Mouse (Mus musculus): ENCODE data around the gene Slc39a11. TPM values are rescaled to one million over a fixed set of nuclear protein-coding genes. Genes with fewer than 3 reads are reported as not detected.
"Not testable (repeated sequence)": the region's sequence is repeated elsewhere in the genome, so short reads cannot be mapped to it uniquely, and the experiment has no call there.

The Slc39a11 gene
- total RNA-seq, 2 experiments from 2014 or later, result 4.7 to 5.4 TPM

DNA sequence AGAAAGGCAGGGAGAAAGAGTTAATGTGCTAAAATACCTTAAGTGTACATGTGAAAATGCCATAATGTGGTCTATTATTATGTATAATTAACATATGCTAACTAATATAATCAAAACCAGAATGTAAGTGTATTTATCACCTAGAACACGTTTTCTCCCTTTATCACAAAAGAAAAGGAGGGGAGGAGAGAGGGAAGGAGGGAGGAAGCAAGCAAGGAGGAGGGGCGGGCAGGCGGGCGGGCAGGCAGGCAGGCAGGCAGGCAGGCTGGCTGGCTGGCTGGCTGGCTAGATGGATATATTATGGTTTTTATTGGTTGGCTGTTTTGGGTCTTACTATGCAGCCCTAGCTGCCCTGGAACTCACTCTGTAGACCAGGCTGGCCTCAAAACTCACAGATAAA, 19.8 kb upstream of the Slc39a11 start:
- ATAC-seq (replicated peaks; ENCODE audit: low FRiP score, poor library complexity, severe bottlenecking), result no peak

DNA sequence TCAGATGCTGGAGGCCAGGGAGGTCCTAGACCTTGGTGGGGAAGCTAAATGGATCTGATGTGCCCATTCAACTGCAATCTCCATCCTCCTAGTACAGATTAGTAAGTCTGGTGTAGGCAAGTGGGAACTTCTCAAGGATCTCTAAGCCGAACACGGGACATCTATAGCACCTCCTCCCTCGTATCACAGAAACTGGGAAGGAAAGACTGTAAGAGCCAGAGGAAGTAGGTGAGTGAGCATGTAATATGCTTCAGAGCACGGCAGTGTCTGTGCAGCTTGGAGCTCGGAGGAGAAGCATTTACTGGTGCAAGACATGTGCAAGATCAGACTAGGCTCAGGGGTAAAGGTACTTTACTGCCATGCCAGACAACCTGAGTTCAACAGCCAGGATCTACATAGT, 19.0 kb upstream of the Slc39a11 start:
- ATAC-seq (replicated peaks; ENCODE audit: low FRiP score, poor library complexity, severe bottlenecking), result no peak

- ATAC-seq (replicated peaks; ENCODE audit: low FRiP score, poor library complexity, severe bottlenecking), result no peak
Observed at GRCm38 (mm10) chr11:113667704-113668103, 17.8 kb upstream of the Slc39a11 start.

GRCm38 (mm10) chr11:113667122-113667521, 17.2 kb upstream of the Slc39a11 start:
- no peak for ATAC-seq (replicated peaks; ENCODE audit: low FRiP score, poor library complexity, severe bottlenecking)

DNA sequence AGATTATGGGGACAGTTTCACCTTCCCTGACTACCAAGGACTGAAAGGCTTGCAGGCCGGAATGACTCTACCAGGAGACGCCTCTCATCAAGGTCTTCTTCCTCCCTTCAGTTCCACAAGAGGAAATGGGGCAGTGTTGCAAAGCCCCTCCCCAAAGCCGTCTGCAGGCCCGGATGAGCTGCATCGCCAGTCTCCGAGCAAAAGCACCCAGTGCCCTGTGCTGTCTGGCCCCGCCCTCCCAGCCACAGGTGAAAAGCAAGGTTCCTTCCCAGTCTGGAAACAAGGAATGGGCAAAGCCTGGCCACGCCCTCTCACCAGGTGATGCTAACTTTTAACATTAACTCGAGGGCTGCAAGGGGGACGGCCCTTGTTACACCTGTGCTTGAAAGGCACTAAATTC, 16.8 kb upstream of the Slc39a11 start:
- ATAC-seq (replicated peaks; ENCODE audit: low FRiP score, poor library complexity, severe bottlenecking), result peak; percentile 48

DNA sequence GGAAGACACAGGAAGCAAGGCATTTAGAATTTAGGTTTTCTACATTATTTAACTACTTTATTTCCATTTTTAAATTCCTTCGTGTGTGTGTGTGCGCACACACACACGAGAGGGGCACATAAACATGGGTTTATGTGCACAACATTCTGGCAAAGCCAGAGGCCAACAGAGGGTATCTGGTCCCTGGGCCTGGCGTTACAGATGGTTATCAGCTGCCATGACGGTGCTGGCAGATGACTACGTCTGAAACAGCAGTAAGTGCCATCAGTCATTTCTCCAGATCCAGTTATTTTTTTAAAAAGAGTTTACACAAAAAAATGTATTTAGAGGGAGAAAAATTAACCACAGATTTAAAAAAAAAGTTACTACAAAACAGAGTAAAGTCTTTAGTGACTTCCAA, 16.3 kb upstream of the Slc39a11 start:
- ATAC-seq (replicated peaks; ENCODE audit: low FRiP score, poor library complexity, severe bottlenecking), result 0 out of 2 replicates have a peak, but pooled peaks have one; percentile 49

GRCm38 (mm10) chr11:113664279-113664678, 14.4 kb upstream of the Slc39a11 start:
- no peak for ATAC-seq (replicated peaks; ENCODE audit: low FRiP score, poor library complexity, severe bottlenecking)

DNA sequence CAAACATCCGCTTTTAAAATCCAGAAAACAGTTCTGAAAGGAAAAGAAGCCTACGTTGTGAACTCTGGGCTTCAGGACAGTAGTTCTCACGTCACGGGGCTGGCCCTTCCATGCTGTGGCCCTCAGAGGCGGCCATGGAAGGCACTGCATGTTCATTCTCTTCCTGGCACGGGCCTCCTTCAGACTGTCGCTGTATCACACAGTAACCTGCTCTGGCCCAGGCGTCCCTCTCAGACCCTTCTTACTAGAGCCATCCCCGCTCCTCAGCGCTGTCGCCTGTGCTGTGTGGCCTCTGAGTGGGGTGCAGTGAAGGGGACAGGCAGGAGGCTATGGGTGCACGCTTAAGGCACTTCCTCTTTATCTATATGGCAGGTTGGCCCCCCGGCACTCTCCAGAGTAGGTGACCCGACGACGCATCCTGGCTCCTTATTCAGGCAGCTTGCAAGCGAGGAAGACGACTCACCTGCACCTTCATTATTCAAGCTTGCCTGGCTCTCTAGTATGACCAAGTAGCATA, 12.0 kb upstream of the Slc39a11 start:
- no peak for ATAC-seq (replicated peaks; ENCODE audit: low FRiP score, poor library complexity, severe bottlenecking)

DNA sequence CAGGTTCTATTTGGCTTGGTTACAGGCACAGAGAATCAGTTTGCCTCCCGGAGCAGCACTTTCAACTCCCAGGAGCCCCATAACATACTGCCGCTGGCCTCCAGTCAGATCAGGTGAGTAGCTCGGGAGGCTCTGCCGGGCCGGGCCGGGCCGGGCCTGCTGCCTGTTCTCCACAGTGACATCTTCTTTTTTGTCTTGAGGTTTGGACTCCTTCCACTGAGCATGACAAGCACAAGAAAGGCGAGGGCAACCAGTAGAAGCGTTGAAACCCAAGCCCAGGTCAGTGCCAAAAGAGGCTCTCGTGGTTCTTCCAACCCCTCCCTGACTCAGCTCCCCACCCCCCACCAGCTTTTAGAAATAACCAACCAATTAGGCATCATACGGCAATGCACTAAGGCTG, 11.1 kb upstream of the Slc39a11 start:
- ATAC-seq (replicated peaks; ENCODE audit: low FRiP score, poor library complexity, severe bottlenecking), result no peak

- ATAC-seq (replicated peaks; ENCODE audit: low FRiP score, poor library complexity, severe bottlenecking), result not testable (repeated sequence)
Observed at GRCm38 (mm10) chr11:113660213-113660612, 10.3 kb upstream of the Slc39a11 start.

DNA sequence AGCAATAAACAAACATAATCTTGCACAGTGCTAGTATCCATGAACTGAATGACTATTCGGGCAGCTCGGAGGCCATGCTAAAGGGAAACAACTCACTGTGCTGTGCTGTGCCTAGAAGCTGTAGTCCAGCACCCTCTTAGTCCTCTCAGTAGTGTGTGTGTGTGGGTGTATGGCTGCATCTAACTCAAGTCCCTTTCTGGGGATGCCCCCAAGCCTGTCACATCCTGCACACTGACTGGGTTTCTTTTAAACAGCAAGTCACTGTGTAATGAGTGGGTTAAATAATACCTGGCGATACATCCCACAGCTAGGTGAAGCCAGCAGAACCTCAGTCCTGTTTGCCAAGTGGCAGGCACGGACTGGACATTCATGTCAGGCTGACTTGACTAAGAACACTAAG, 8.9 kb upstream of the Slc39a11 start:
- no peak for ATAC-seq (replicated peaks; ENCODE audit: low FRiP score, poor library complexity, severe bottlenecking)

DNA sequence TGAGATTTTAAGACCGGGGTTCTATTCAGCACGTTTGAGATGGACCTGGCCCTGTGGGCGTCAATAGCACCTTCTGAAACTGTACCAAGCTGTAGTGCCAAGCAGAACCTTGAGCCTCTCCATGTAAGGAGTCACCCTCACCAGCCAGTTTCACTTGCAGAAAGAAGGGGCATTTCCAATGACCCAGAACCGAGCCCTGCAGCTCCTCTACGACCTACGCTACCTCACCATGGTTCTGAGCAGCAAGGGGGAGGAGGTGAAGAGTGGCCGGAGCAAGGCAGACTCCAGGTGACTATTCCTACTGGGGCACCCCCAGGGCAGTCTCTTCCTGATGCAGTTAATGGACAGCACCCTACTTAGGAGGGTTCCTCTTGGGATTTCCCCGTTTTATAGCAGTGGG, 8.4 kb upstream of the Slc39a11 start:
- ATAC-seq (replicated peaks; ENCODE audit: low FRiP score, poor library complexity, severe bottlenecking), result no peak

DNA sequence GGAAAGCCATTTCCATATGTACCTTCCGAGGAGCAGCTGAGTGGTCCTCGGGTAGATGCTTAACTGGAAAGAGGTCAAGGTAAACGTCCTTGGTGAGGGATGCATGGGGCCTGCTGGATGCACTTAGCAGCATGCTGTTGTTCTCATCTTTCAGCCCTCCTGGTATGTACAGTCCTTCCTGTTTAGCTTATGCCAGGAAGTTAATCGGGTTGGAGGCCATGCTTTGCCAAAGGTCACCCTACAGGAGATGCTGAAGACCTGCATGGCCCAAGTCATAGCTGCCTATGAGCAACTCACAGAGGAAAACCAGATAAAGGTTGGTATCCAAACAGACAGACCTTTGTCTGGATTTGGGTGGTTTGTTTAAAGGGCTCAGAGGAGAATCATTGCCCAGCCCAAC, 7.3 kb upstream of the Slc39a11 start:
- no peak for ATAC-seq (replicated peaks; ENCODE audit: low FRiP score, poor library complexity, severe bottlenecking)

DNA sequence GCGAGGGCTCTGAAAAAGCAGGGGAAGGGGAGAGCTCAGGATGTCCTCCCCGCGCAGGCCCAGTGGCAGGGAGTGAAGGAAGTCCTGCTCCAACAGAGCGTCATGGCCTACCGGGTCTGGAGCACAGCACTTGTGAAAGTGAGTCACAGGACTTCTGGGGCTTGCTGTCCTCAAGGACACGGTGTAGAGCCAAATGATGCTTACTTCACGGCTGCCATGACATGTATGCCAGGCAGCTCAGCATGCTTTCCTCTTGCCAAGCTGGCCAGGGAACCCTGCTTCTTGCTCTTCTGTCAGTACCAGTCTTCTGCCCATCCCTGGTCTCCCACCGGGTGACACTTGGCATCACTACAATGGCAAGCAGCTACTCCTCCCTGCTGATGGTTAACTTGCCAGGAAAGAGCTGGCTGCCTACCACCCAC, 6.6 kb upstream of the Slc39a11 start:
- ATAC-seq (replicated peaks; ENCODE audit: low FRiP score, poor library complexity, severe bottlenecking), result no peak

DNA sequence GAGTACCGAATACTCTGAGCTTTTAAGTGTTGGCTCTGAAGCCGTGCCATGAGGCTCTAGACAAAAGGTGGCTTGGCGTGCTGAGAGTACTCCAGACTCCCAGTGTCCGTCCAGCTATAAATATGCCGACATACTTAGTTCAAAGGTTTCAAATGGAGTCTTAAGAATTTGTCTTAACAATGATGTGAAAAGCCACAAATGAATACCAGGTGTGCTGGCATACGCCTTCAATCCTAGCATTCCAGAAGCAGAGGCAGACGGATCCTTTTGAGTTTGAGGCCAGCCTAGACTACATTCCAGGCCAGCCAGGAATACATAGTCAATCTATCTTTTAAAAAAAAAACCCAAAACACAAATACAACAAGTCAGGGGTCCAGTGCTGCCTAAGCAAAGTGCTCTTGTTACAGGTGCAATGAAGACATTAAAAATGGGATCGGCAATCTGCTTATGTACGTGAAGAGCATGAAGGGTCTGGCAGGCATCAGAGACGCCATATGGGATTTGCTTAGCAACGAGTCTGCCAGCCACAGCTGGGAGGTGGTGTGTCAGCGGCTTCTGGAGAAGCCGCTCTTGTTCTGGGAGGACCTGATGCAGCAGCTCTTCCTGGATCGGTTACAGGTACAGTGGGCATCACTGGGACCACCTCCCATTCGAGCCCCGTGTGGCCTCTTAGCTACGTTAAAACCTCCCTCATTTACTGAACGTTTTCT, 4.8 kb upstream of the Slc39a11 start:
- no peak for ATAC-seq (replicated peaks; ENCODE audit: low FRiP score, poor library complexity, severe bottlenecking)

- ATAC-seq (replicated peaks; ENCODE audit: low FRiP score, poor library complexity, severe bottlenecking), result no peak
Observed at GRCm38 (mm10) chr11:113654105-113654504, 4.2 kb upstream of the Slc39a11 start.

DNA sequence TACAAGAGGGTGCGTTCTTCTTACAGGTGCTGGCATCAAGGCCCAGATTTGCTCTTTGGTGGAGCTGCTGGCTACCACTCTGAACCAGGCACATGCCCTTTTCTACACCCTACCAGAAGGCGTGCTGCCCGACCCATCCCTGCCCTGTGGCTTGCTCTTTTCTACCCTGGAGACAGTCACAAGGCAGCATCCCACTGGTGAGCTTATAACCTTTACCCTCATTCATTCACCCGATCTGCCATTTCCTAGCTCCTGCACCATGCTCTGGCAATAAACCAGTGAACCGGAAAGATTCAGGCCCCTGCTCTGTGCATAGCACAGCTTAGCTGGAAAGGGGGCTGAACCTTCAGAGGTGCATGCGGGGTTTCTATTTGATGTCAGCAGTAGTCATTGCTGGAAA, 2.6 kb upstream of the Slc39a11 start:
- ATAC-seq (replicated peaks; ENCODE audit: low FRiP score, poor library complexity, severe bottlenecking), result no peak

GRCm38 (mm10) chr11:113651907-113652273, 2.0 kb upstream of the Slc39a11 start:
- ATAC-seq (replicated peaks; ENCODE audit: low FRiP score, poor library complexity, severe bottlenecking), result no peak

GRCm38 (mm10) chr11:113651206-113651906, 1.5 kb upstream of the Slc39a11 start:
- ATAC-seq (replicated peaks; ENCODE audit: low FRiP score, poor library complexity, severe bottlenecking), result peak; percentile 83

DNA sequence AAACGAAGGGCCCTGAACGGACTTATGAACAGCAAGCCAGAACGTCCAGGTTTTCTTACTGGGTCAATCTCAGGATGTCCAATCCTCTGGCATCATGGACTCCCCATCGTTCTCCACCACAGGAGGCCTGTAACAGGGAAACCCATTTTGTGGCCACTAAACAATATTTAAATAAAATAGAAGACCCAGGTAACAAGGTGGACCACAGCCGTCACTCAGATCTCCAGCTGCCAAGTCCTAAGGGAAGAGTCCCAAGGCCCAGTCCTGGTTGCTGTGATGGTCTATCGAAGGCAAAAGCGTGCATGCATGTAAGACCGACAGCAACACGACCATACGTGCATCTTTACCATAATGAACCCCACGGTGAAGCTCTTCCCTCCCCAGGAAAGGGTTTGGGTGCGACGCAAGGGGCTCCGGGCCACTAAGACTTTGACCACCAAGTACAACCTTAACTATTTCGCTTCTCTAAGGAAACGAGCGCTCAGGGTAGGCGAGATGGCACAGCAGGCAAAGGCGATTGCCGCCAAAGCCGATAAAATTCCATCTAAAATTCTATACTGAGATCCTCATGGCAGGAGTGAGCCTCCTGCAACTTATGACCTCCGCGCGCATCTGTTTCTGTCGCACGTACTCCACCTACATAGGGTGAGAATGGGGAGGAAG, 1.1 kb downstream of the Slc39a11 start, which contains the start of gene Cog1:
Gene Cog1 (plus strand): TSS at position 480 of the 663 bp plus-strand sequence.
- ATAC-seq (replicated peaks; ENCODE audit: low FRiP score, poor library complexity, severe bottlenecking), result no peak

DNA sequence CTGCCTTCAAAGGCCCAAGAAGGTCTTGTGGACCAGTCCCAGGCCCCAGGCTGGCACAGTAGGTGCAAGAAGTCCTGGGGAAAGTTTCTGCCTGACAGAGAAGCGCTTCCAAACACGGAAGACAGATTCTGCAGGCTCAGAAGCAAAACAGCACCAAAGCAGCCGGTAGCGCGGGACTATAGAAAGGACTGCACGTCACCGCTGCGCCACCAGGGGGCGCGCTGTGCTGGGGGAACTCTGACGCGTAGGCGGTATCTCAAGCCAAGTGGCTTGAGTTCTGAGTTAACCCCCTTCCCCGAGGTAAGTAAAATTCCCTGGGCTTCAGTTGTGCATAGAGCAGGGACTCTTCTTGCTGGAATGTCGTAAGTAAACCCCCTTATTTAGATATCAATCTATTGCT, 1.7 kb downstream of the Slc39a11 start:
- ATAC-seq (replicated peaks; ENCODE audit: low FRiP score, poor library complexity, severe bottlenecking), result peak; percentile 65
